Mouse (Mus musculus) natural killer cell, adult 2 months (primary cell): Measurements from ENCODE around the gene Slco1b2.
"Not testable (repeated sequence)": the region's sequence is repeated elsewhere in the genome, so short reads cannot be mapped to it uniquely, and the experiment has no call there.

Experiments
- DNase-seq, 2 experiments: peaks; one replicate each; pipeline ENCODE4 v3.0.0; 2022; ENCODE audit warnings: low spot score in 2 of 2

Slco1b2 gene

DNA sequence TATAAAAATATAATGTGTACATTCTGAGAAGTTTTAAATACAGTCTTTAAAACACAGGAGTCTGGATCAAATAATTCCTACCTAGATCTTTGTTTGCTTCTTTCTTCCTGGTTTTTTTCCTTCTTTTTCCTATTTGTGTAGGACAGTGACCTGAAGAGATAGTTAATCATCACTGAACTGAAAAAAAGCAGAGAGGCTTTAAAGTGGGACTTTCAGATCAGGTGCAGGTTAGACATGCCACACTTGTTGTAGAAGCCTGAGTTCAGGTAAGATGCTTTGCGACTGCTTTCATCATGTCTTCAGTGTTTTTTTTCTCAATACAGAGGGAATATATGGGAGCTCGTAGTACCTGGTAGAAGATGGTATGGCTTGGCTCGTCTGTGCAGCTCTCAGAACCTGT lies at the start of gene Slco1b2:
Gene Slco1b2, plus strand, starts transcription at position 228 of the 400 bp plus-strand sequence.
- no peak for DNase-seq

DNA sequence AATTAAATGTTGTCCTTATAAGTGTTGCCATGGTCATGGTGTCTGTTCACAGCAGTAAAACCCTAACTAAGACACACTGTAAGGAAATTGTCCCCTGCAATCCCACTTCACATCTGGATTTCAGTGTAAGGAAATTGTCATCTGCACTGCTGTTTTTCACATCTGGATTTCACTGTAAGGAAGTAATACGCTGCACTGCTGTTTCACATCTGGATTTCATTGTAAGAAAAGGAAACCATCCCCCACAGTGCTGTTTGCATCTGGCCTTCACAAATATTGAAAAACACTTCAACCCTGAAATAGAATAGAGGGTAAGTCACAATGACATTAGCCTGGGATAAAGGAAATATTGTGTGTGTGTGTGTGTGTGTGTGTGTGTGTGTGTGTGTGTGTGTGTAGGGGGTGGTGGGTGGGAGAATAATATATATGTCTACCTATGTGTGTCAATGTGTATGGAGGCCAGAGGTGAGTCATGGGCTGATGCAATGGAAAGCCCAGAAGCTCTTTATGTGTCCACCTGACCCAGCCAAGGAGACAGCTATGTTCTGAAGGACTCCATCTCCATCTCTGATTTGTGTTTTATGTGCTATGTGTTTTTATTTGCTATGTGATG lies 44.4 kb upstream of the Slco1b2 start:
- no peak for DNase-seq

DNA sequence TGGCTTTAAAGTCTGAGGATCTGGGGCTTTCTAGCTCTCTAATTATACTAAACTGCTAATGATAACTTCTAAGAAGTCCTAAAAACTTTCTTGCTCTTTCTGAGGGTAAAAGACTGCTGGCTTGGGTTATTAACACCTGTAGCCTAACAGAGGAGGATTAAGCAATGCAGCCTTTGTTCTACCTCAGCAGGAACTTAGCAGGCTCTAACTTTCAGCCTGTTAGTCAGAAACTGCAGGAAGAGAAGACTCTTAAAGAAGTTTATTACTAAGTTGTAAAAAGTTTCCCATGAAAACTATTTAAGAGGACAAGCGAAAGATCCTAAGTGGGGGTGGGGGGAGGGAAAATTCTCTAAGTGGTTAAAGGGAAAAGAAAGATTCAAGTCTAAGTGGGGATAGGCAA lies 39.3 kb upstream of the Slco1b2 start:
- DNase-seq: no peak

DNA sequence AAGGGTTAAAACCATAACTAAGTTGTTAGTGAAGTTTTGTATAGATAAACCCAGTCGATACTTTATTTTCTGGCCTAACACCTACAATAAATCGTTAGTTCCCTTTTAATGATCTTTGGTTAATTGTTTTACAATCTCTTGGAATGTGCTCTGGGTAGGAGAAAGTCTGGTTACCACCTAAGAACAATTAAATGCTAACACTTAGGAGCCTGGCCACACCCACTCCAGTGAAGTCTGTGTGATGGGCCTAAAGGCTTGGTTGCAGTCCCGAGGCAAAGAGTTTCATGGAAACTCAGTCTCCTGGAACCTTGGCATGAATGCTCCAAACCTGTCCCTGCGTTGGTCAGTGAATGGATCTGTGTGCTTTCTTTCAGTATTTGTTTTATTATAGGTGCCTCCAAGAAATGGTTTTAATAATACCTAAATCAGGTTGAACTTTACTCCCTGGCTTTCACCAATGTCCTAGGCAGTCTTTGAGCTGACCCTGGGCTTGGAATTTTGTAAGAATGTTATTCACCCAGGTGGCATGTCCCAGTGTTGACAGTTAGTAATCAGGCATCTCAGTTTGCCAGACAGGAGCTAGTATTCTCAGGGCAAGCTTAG lies 38.6 kb upstream of the Slco1b2 start:
- not testable (repeated sequence) for DNase-seq

- DNase-seq: no peak
Observed at GRCm38 (mm10) chr6:141596081-141596480, 33.2 kb upstream of the Slco1b2 start.

GRCm38 (mm10) chr6:141597037-141597436 lies 32.3 kb upstream of the Slco1b2 start:
- no peak for DNase-seq

GRCm38 (mm10) chr6:141600940-141601339 lies 28.4 kb upstream of the Slco1b2 start:
- DNase-seq: no peak

DNA sequence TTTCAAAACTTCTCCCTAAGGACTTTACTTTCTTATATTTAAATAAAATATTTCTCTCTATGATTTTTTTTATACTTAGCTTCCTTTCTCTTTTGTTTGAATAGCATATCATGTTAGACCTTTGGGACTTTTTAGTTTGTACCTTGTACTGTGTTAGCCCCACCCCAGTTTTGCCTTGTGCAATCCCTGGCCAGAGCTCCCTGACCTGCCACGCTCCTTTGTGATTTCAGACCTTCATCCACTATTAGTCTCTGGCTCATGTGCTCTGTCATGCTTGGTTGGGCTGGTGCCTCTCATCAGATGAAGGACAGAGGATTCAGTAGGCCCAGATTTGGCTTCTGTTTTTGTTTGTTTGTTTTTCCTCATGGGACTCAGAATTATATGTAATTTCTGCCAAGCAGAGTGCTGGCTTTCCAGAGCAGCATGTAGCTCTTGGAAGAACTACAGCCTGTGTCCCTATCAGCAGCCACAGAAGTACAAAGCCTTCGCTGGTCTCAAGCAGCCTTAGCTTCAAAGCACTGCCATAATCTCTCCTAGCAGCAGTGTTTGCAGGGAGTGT lies 18.5 kb upstream of the Slco1b2 start:
- DNase-seq: no peak

GRCm38 (mm10) chr6:141614017-141614416 lies 15.3 kb upstream of the Slco1b2 start:
- no peak for DNase-seq

DNA sequence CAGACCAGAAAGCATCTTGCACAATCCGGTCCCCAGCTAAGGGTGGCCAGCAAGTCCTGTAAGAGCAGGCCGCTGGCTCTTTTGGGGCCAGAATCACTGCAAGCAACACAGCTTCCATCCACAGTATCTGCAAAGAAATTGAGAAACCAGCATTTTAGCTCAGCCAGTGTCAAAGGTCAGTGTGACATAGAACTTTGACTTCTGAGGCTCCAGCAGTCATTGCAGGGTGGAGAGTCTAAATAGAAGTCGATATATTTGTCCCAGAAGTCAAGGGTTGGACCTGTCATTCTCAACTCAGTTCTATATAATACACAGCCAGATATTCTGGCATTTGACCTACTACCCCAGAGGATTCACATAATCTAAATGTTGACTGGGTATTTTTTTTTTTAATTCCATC lies 14.0 kb upstream of the Slco1b2 start:
- DNase-seq: no peak

- no peak for DNase-seq
Observed at GRCm38 (mm10) chr6:141632935-141633334, 3.6 kb downstream of the Slco1b2 start.

- DNase-seq: no peak
Observed at GRCm38 (mm10) chr6:141635250-141635649, 5.9 kb downstream of the Slco1b2 start.

- no peak for DNase-seq
Observed at GRCm38 (mm10) chr6:141640639-141641038, 11.3 kb downstream of the Slco1b2 start.

GRCm38 (mm10) chr6:141687008-141687407 lies 57.7 kb downstream of the Slco1b2 start:
- DNase-seq: no peak

DNA sequence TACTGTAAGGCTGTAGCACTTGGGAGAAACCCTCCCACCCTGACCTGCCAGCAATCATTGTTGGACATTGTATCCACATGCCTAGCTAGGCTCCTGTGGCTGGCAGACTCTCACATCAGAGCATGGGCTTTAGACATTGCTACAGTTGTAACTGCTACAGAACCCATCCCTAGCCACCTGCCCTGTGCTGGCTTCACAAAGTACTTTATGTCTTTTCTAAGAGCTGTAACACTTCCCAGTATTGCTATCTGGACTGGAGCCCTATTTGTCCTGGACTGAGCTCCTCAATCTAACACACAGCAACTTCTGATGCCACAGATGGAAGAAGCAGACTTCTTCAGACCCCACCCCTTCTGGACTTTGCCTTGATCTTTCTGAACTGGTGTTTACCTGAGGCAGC lies 61.9 kb downstream of the Slco1b2 start:
- DNase-seq: no peak
